Mouse (Mus musculus) forebrain, postnatal 0 days (tissue): ENCODE data around the gene Hist1h1d. TPM values are rescaled to one million over a fixed set of nuclear protein-coding genes. Genes with fewer than 3 reads are reported as not detected.
"Not testable (repeated sequence)": the region's sequence is repeated elsewhere in the genome, so short reads cannot be mapped to it uniquely, and the experiment has no call there.

Experiments used
- ATAC-seq: fragments of 200-750 bp; cut with Nextera tagmentation; 2 replicates; pipeline ENCODE4 v1.8.0; 2017; ENCODE audit warnings: mild to moderate bottlenecking, moderate library complexity
- DNase-seq: peaks from one replicate; pipeline ENCODE4 v3.0.0-alpha.2; 2015
- H3K27ac ChIP-seq: fragments of 300-500 bp; sonication (generic); 2 replicates; pipeline ENCODE4 v1.5.1; 2014; ENCODE audit warnings: low read depth, mild to moderate bottlenecking, antibody characterized with exemption, low read length, moderate library complexity, mixed read lengths
- H3K27me3 ChIP-seq: fragments of 300-500 bp; sonication (generic); 2 replicates; pipeline ENCODE4 v1.6.1; 2014; ENCODE audit warnings: mild to moderate bottlenecking, low read length, mixed read lengths; ENCODE audit not compliant: insufficient read depth
- H3K36me3 ChIP-seq: fragments of 300-500 bp; sonication (generic); 2 replicates; pipeline ENCODE4 v1.6.1; 2014; ENCODE audit warnings: mild to moderate bottlenecking, moderate library complexity; ENCODE audit not compliant: insufficient read depth
- H3K4me1 ChIP-seq: fragments of 300-500 bp; sonication (generic); 2 replicates; pipeline ENCODE4 v1.6.1; 2014; ENCODE audit warnings: antibody characterized with exemption; ENCODE audit not compliant: insufficient read depth
- H3K4me2 ChIP-seq: fragments of 300-500 bp; sonication (generic); 2 replicates; pipeline ENCODE4 v1.6.1; 2014; ENCODE audit warnings: low read depth, mild to moderate bottlenecking, moderate library complexity
- H3K4me3 ChIP-seq: fragments of 300-500 bp; sonication (generic); 2 replicates; pipeline ENCODE4 v1.5.1; 2014; ENCODE audit warnings: low read depth, low read length, mixed read lengths
- H3K9ac ChIP-seq: fragments of 300-500 bp; sonication (generic); 2 replicates; pipeline ENCODE4 v1.6.1; 2014; ENCODE audit warnings: mild to moderate bottlenecking
- H3K9me3 ChIP-seq: fragments of 300-500 bp; sonication (generic); 2 replicates; pipeline ENCODE4 v1.6.1; 2016; ENCODE audit warnings: low read length
- CTCF ChIP-seq: sonication (generic); IDR thresholded peaks from 2 replicates; pipeline ENCODE4 v1.5.1; 2016; ENCODE audit warnings: antibody characterized with exemption, control low read depth, low read depth
- WGBS: fragments of 180-500 bp; shearing (Covaris S2); extraction: QIAGEN DNeasy Blood & Tissue Kit; methylation state at CpG from one replicate; pipeline ENCODE4 v1.1.7; 2014; 5-methylcytosine and 5-hydroxymethylcytosine counted together
- polyA plus RNA-seq: library from polyadenylated mRNA; unstranded; fragments of >200 nt; fragmentation: Nextera tagmentation; extraction: Ambion mirVana; gene quantifications from 2 replicates; pipeline ENCODE4 v1.2.1, GENCODE M21; 2015
- total RNA-seq: library from RNA; depleted of rRNA; stranded (reverse); fragments of >200 nt; gene quantifications from 2 replicates; pipeline ENCODE4 v1.2.3, GENCODE M21; 2014

Gene Hist1h1d
- total and polyA plus RNA-seq, 2 experiments from 2014 or later = 0.12 to 48.5 TPM

DNA sequence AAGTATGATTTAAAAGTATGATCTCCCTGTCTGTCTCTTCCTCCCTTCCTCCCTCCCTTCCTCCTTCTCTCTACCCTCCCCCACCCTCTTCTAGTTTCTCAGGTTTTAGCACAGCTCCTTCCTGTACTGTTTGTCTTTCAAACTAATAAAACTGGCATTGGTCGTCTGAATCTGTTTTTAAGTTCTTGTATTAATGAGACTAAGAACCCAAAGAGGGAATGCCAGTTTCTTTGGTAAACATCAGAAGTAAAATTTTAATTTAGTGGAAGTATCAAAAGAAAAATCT lies 33.8 kb downstream of the Hist1h1d start:
- 6% methylated on average over 1 of the region's 1 CpGs for WGBS
- Histone ChIP-seq H3K4me1 (peaks cover 10% of the 10 kb centered on the region; the same call in 1 of the 2 replicates), H3K36me3 (no peaks in the 10 kb centered on the region), H3K9ac (peak overlapping the region; percentile 37; the same call in 1 of the 2 replicates), H3K9me3 (no peaks in the 10 kb centered on the region), H3K4me3 (0 out of 2 replicates have a peak overlapping the region, but pooled peaks have one; percentile 47), H3K4me2 (peak overlapping the region; percentile 72), H3K27me3 (no peaks in the 10 kb centered on the region), H3K27ac (peak overlapping the region; percentile 81; the same call in 1 of the 2 replicates)
- no peak for TF ChIP-seq CTCF
- DNase-seq (no peak), ATAC-seq (no peak)

- H3K27ac ChIP-seq = no peak overlapping the region
- no peak overlapping the region for H3K4me2 ChIP-seq
- no peak for TF ChIP-seq CTCF
- no peaks in the 10 kb centered on the region for H3K27me3 ChIP-seq
- no peaks in the 10 kb centered on the region for H3K4me1 ChIP-seq
- DNase-seq (no peak), ATAC-seq (no peak)
- 95% methylated on average over 7 of the region's 7 CpGs for WGBS
- H3K4me3 ChIP-seq = no peak overlapping the region
- no peak overlapping the region for H3K9ac ChIP-seq
- H3K9me3 ChIP-seq = no peaks in the 10 kb centered on the region
- no peaks in the 10 kb centered on the region for H3K36me3 ChIP-seq
These were observed 38.1 kb downstream of the Hist1h1d start for GRCm38 (mm10) chr13:23591206-23591605.

DNA sequence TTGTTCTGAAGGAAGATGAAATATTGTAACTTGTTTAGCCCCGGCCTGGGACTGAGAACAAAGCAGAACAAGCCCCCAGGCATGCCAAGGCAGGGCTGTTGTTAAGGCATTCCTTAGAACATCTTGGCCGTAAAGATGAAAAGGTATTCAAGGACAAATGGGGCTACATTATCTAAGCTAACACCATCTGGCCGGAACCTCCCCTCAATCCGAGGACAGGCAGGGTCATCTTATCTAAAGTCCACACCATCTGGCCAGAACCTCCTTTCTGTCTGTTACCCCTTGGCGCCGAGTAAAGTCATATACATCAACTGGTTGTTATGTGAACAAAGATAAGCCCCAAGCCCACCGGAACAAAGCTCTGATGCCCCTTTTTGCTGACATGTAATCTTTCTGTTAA lies 38.8 kb downstream of the Hist1h1d start:
- not testable (repeated sequence) for H3K27me3 ChIP-seq, H3K4me3 ChIP-seq, H3K4me1 ChIP-seq, DNase-seq, H3K9me3 ChIP-seq, H3K36me3 ChIP-seq, H3K4me2 ChIP-seq, ATAC-seq, H3K27ac ChIP-seq, H3K9ac ChIP-seq
- WGBS = 92% methylated on average over 7 of the region's 7 CpGs

GRCm38 (mm10) chr13:23592614-23593013 lies 39.6 kb downstream of the Hist1h1d start:
- no peaks in the 10 kb centered on the region for H3K9me3 ChIP-seq
- H3K36me3 ChIP-seq = no peaks in the 10 kb centered on the region
- no peak overlapping the region for H3K4me3 ChIP-seq
- WGBS = 88% methylated on average over 7 of the region's 7 CpGs
- no peaks in the 10 kb centered on the region for H3K4me1 ChIP-seq
- no peak overlapping the region for H3K4me2 ChIP-seq
- no peak overlapping the region for H3K9ac ChIP-seq
- no peak overlapping the region for H3K27ac ChIP-seq
- no peaks in the 10 kb centered on the region for H3K27me3 ChIP-seq
- ATAC-seq (no peak), DNase-seq (no peak)
- no peak for TF ChIP-seq CTCF

- WGBS = 84% methylated on average over 5 of the region's 5 CpGs
- no peaks in the 10 kb centered on the region for H3K4me1 ChIP-seq
- H3K27me3 ChIP-seq = no peaks in the 10 kb centered on the region
- no peak overlapping the region for H3K4me2 ChIP-seq
- H3K4me3 ChIP-seq = no peak overlapping the region
- H3K36me3 ChIP-seq = no peaks in the 10 kb centered on the region
- no peak for TF ChIP-seq CTCF
- no peak overlapping the region for H3K9ac ChIP-seq
- DNase-seq (no peak), ATAC-seq (no peak)
- no peaks in the 10 kb centered on the region for H3K9me3 ChIP-seq
- no peak overlapping the region for H3K27ac ChIP-seq
These were observed 40.1 kb downstream of the Hist1h1d start for GRCm38 (mm10) chr13:23593051-23593770.

DNA sequence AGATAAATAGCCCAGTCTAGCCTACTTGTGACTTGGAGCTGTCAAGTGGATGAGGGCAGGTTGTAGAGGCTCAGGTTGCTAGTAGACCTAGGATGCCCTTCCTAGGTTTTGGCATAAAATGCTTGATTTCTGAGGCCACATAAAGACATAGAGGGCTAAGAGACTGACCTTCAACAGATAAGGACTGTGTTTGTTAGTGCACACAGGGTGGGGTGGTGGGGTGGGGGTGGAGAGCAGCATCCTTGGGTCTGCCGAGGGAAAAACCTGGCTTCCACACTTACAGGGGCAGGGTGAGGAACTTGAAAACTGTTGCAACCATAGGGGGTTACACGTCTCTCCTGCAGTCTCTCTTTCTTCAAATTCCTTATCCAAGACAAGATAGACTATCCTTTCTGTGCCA lies 42.1 kb downstream of the Hist1h1d start:
- Histone ChIP-seq H3K4me1 (no peaks in the 10 kb centered on the region), H3K27me3 (no peaks in the 10 kb centered on the region), H3K27ac (no peak overlapping the region), H3K4me3 (no peak overlapping the region), H3K9me3 (no peaks in the 10 kb centered on the region), H3K9ac (no peak overlapping the region), H3K4me2 (no peak overlapping the region), H3K36me3 (no peaks in the 10 kb centered on the region)
- no peak for TF ChIP-seq CTCF
- WGBS = 91% methylated on average over 2 of the region's 2 CpGs
- no peak for ATAC-seq
- no peak for DNase-seq

GRCm38 (mm10) chr13:23595622-23596372 lies 42.7 kb downstream of the Hist1h1d start:
- no peak overlapping the region for H3K27ac ChIP-seq
- no peaks in the 10 kb centered on the region for H3K36me3 ChIP-seq
- TF ChIP-seq CTCF = no peak
- 86% methylated on average over 7 of the region's 7 CpGs for WGBS
- no peak overlapping the region for H3K4me3 ChIP-seq
- ATAC-seq = no peak
- no peaks in the 10 kb centered on the region for H3K27me3 ChIP-seq
- DNase-seq = no peak
- no peaks in the 10 kb centered on the region for H3K4me1 ChIP-seq
- H3K9ac ChIP-seq = no peak overlapping the region
- H3K4me2 ChIP-seq = no peak overlapping the region
- H3K9me3 ChIP-seq = no peaks in the 10 kb centered on the region
